Mouse (Mus musculus): ENCODE results near the gene Crb3. TPM values are rescaled to one million over a fixed set of nuclear protein-coding genes. Genes with fewer than 3 reads are reported as not detected.
"Not testable (repeated sequence)": the region's sequence is repeated elsewhere in the genome, so short reads cannot be mapped to it uniquely, and the experiment has no call there.

The Crb3 gene
- total RNA-seq (2021): under 1 TPM; 0.53 to 0.68 TPM
- long read RNA-seq, experiment 1, partial matches to known transcripts: 0 of 2 reads
- long read RNA-seq, experiment 1, other reads (novel, unspliced or antisense): 2 of 2 reads
- long read RNA-seq, experiment 2, partial matches to known transcripts: 0 of 3 reads
- long read RNA-seq, experiment 2, other reads (novel, unspliced or antisense): 2 of 3 reads

- intact Hi-C loops (cut with DNase I; ENCODE audit: low total_unique reads): no loop called here
- peak; percentile 51 for DNase-seq
Observed at GRCm38 (mm10) chr17:57058891-57059485, at the start of gene Crb3. Gene Crb3, plus strand, starts transcription at chr17:57059105.

GRCm38 (mm10) chr17:57010911-57011235 is 48.0 kb upstream of the Crb3 start:
- peak; percentile 37 for DNase-seq
- intact Hi-C loops (cut with DNase I; ENCODE audit: low total_unique reads): no loop called here

- intact Hi-C loops (cut with DNase I; ENCODE audit: low total_unique reads): no loop called here
- DNase-seq: peak; percentile 93
Observed at GRCm38 (mm10) chr17:57011236-57012141, 47.4 kb upstream of the Crb3 start, which contains the start of the genes Gtf2f1 and Gm17949. Gene Gtf2f1, minus strand, starts transcription at chr17:57011288. Gene Gm17949, plus strand, starts transcription at chr17:57011469.

- intact Hi-C loops (cut with DNase I; ENCODE audit: low total_unique reads): no loop called here
- no peak for DNase-seq
Observed at GRCm38 (mm10) chr17:57012245-57012795, 46.6 kb upstream of the Crb3 start.

GRCm38 (mm10) chr17:57019693-57020092 is 39.2 kb upstream of the Crb3 start:
- no peak for DNase-seq
- intact Hi-C loops (cut with DNase I; ENCODE audit: low total_unique reads): no loop called here

GRCm38 (mm10) chr17:57020960-57021359 is 37.9 kb upstream of the Crb3 start:
- no peak for DNase-seq
- intact Hi-C loops (cut with DNase I; ENCODE audit: low total_unique reads): no loop called here

GRCm38 (mm10) chr17:57027471-57027870 is 31.4 kb upstream of the Crb3 start:
- DNase-seq: no peak
- intact Hi-C loops (cut with DNase I; ENCODE audit: low total_unique reads): no loop called here

- no peak for DNase-seq
- intact Hi-C loops (cut with DNase I; ENCODE audit: low total_unique reads): no loop called here
Observed at GRCm38 (mm10) chr17:57029691-57030090, 29.2 kb upstream of the Crb3 start.

- intact Hi-C loops (cut with DNase I; ENCODE audit: low total_unique reads): no loop called here
- DNase-seq: peak; percentile 47
Observed at GRCm38 (mm10) chr17:57030931-57031660, 27.8 kb upstream of the Crb3 start, which contains the start of gene Khsrp. Gene Khsrp, minus strand, starts transcription at chr17:57031522.

GRCm38 (mm10) chr17:57031661-57032420 is 27.1 kb upstream of the Crb3 start:
- intact Hi-C loops (cut with DNase I; ENCODE audit: low total_unique reads): no loop called here
- DNase-seq: peak; percentile 99

GRCm38 (mm10) chr17:57032854-57033253 is 26.1 kb upstream of the Crb3 start:
- intact Hi-C loops (cut with DNase I; ENCODE audit: low total_unique reads): no loop called here
- no peak for DNase-seq

- intact Hi-C loops (cut with DNase I; ENCODE audit: low total_unique reads): no loop called here
- DNase-seq: no peak
Observed at GRCm38 (mm10) chr17:57038978-57039377, 19.9 kb upstream of the Crb3 start.

- intact Hi-C loops (cut with DNase I; ENCODE audit: low total_unique reads): no loop called here
- DNase-seq: no peak
Observed at GRCm38 (mm10) chr17:57041554-57041953, 17.4 kb upstream of the Crb3 start, which contains the start of gene Slc25a41. Gene Slc25a41, minus strand, starts transcription at chr17:57041654.

GRCm38 (mm10) chr17:57047406-57047805 is 11.5 kb upstream of the Crb3 start:
- DNase-seq: no peak
- intact Hi-C loops (cut with DNase I; ENCODE audit: low total_unique reads): no loop called here

- intact Hi-C loops (cut with DNase I; ENCODE audit: low total_unique reads): no loop called here
Observed at GRCm38 (mm10) chr17:57048816-57049215, 10.1 kb upstream of the Crb3 start.

GRCm38 (mm10) chr17:57051679-57052078 is 7.2 kb upstream of the Crb3 start:
- intact Hi-C loops (cut with DNase I; ENCODE audit: low total_unique reads); DNase-seq: not testable (repeated sequence)

More at GRCm38 (mm10) chr17:57048816-57049215, 10.1 kb upstream of the Crb3 start:
- DNase-seq: no peak

- intact Hi-C loops (cut with DNase I; ENCODE audit: low total_unique reads): no loop called here
- no peak for DNase-seq
Observed at GRCm38 (mm10) chr17:57056246-57056645, 2.7 kb upstream of the Crb3 start.

- DNase-seq: peak; percentile 77
- intact Hi-C loops (cut with DNase I; ENCODE audit: low total_unique reads): no loop called here
Observed at GRCm38 (mm10) chr17:57059486-57059977, 627 bp downstream of the Crb3 start, which contains the start of gene Slc25a23. Gene Slc25a23, minus strand, starts transcription at chr17:57059863.
